Mouse (Mus musculus) liver (tissue): ENCODE results near the gene Eci2.
"Not testable (repeated sequence)": the region's sequence is repeated elsewhere in the genome, so short reads cannot be mapped to it uniquely, and the experiment has no call there.

Experiments used
- DNase-seq: peaks from one replicate; pipeline ENCODE4 v3.0.0-alpha.2; 2020; ENCODE audit warnings: mixed read lengths

Gene Eci2

GRCm38 (mm10) chr13:34991581-34992273 is 35.2 kb downstream of the Eci2 start:
- no peak for DNase-seq

- not testable (repeated sequence) for DNase-seq
Observed at GRCm38 (mm10) chr13:34983479-34983878, 43.4 kb downstream of the Eci2 start.

GRCm38 (mm10) chr13:34978635-34979034 is 48.3 kb downstream of the Eci2 start:
- DNase-seq, result not testable (repeated sequence)

GRCm38 (mm10) chr13:34977410-34977809 is 49.5 kb downstream of the Eci2 start:
- DNase-seq, result peak; percentile 13

GRCm38 (mm10) chr13:34976116-34976515 is 50.8 kb downstream of the Eci2 start:
- DNase-seq, result no peak

GRCm38 (mm10) chr13:34973770-34974169 is 53.1 kb downstream of the Eci2 start:
- DNase-seq, result no peak

- DNase-seq, result no peak
Observed at GRCm38 (mm10) chr13:34973149-34973548, 53.7 kb downstream of the Eci2 start.

GRCm38 (mm10) chr13:34972456-34972855 is 54.4 kb downstream of the Eci2 start:
- DNase-seq, result not testable (repeated sequence)

GRCm38 (mm10) chr13:34965647-34966046 is 61.2 kb downstream of the Eci2 start:
- DNase-seq, result not testable (repeated sequence)

GRCm38 (mm10) chr13:34964866-34965265 is 62.0 kb downstream of the Eci2 start:
- no peak for DNase-seq

- DNase-seq, result no peak
Observed at GRCm38 (mm10) chr13:34964419-34964818, 62.5 kb downstream of the Eci2 start.

- peak; percentile 41 for DNase-seq
Observed at GRCm38 (mm10) chr13:34963511-34964397, 63.1 kb downstream of the Eci2 start, which contains the start of gene Eci3. TSS of gene Eci3 (minus strand) at chr13:34963810.

GRCm38 (mm10) chr13:34960996-34961770 is 65.7 kb downstream of the Eci2 start:
- DNase-seq, result no peak

GRCm38 (mm10) chr13:34958158-34958557 is 68.7 kb downstream of the Eci2 start:
- not testable (repeated sequence) for DNase-seq

- DNase-seq, result no peak
Observed at GRCm38 (mm10) chr13:34956901-34957300, 70.0 kb downstream of the Eci2 start.

GRCm38 (mm10) chr13:34951437-34951836 is 75.5 kb downstream of the Eci2 start:
- not testable (repeated sequence) for DNase-seq

GRCm38 (mm10) chr13:34942370-34942769 is 84.5 kb downstream of the Eci2 start:
- DNase-seq, result no peak

GRCm38 (mm10) chr13:34934931-34935644 is 91.8 kb downstream of the Eci2 start:
- no peak for DNase-seq
